Mouse (Mus musculus) G1E (cell line): Measurements from ENCODE around the gene Armh4.

Experiments
- CTCF ChIP-seq: IDR thresholded peaks from 2 replicates; pipeline ENCODE4 v1.5.1; 2012; ENCODE audit warnings: low read depth, low read length, inconsistent platforms, mixed read lengths
- GATA1 ChIP-seq: IDR thresholded peaks from 2 replicates; pipeline ENCODE4 v1.6.1; 2012; ENCODE audit warnings: borderline replicate concordance, low read length, inconsistent platforms, mixed read lengths
- POLR2AphosphoS5 ChIP-seq: IDR thresholded peaks from 2 replicates; pipeline ENCODE4 v1.6.1; 2012; ENCODE audit warnings: low read depth, low read length, inconsistent platforms; ENCODE audit not compliant: insufficient replicate concordance
- TAL1 ChIP-seq: conservative IDR thresholded peaks from 2 replicates; pipeline ENCODE4 v1.6.1; 2012; ENCODE audit warnings: low read depth, low read length, inconsistent platforms, mixed read lengths

DNA sequence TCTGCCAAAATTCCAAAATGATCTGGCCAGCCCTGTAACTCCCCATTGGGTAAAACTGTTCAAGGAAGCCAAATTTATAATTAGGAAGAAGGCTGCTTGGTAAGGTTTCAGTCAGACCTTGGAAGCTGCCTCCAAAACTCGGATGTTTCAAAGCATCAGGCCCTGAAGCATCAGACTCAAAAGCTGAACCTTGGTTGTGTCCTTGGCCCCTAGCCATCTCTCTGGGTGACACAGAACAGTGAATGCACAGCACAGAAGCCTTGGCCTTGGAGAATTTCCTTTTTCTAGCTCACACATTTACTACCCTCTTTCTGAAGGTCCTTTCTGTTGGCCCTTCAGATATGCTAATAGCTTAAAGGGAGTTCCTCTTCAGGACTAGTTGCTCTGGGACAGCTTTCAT, 134.0 kb downstream of the Armh4 start:
- no peak for TF ChIP-seq TAL1
- TF ChIP-seq CTCF = no peak
- TF ChIP-seq GATA1 = no peak
- TF ChIP-seq POLR2AphosphoS5 = no peak
